Mouse (Mus musculus) gastrocnemius, adult 2 months (tissue): Measurements from ENCODE around the gene Ralgds. TPM values are rescaled to one million over a fixed set of nuclear protein-coding genes. Genes with fewer than 3 reads are reported as not detected.
A peak's percentile ranks its signal among the peaks of the same experiment; 100 is the strongest.

Experiments used
- DNase-seq: peaks from one replicate; pipeline ENCODE4 v3.0.0; 2022
- H3K27ac ChIP-seq: fragments of 200-600 bp; 2 replicates; pipeline ENCODE4 v1.8.1; 2022; ENCODE audit warnings: mild to moderate bottlenecking
- H3K4me3 ChIP-seq: fragments of 200-600 bp; 2 replicates; pipeline ENCODE4 v1.8.1; 2022; ENCODE audit warnings: mild to moderate bottlenecking, moderate library complexity
- CTCF ChIP-seq: fragments of 200-600 bp; IDR thresholded peaks from 2 replicates; pipeline ENCODE4 v1.8.1; 2022; ENCODE audit warnings: antibody characterized with exemption, mild to moderate bottlenecking, moderate library complexity
- intact Hi-C: fragments of 180-260 bp; cut with DNase I; formaldehyde crosslinking; loops from one replicate; pipeline ENCODE4 v1.15.1; 2025
- total RNA-seq, 2 experiments: library from RNA; stranded (reverse); gene quantifications; 2 replicates each; pipeline ENCODE4 v1.2.3; 2021

The Ralgds gene
- total RNA-seq, 2 experiments from 2014 or later, result 9.9 to 10.1 TPM

- Histone ChIP-seq H3K27ac (peak overlapping the region; percentile 88), H3K4me3 (peak overlapping the region; percentile 11; the same call in 1 of the 2 replicates)
- no peak; the same call in 1 of the 2 replicates for TF ChIP-seq CTCF
- intact Hi-C loops, result no loop called here
- DNase-seq, result no peak
Observed at GRCm38 (mm10) chr2:28525943-28526876, 13.3 kb downstream of the Ralgds start.

- Histone ChIP-seq H3K27ac (peak overlapping the region; percentile 84), H3K4me3 (peak overlapping the region; percentile 35)
- no peak for TF ChIP-seq CTCF
- DNase-seq, result peak; percentile 60
- intact Hi-C loops, result no loop called here
Observed at GRCm38 (mm10) chr2:28527436-28528353, 14.8 kb downstream of the Ralgds start.

GRCm38 (mm10) chr2:28528354-28528730 lies 15.4 kb downstream of the Ralgds start:
- intact Hi-C loops, result no loop called here

GRCm38 (mm10) chr2:28529856-28530255 lies 16.9 kb downstream of the Ralgds start:
- H3K4me3 ChIP-seq, result no peak overlapping the region
- no peak for TF ChIP-seq CTCF
- intact Hi-C loops, result no loop called here
- peak overlapping the region; percentile 84 for H3K27ac ChIP-seq
- no peak for DNase-seq

More at GRCm38 (mm10) chr2:28528354-28528730, 15.4 kb downstream of the Ralgds start:
- Histone ChIP-seq H3K27ac (peak overlapping the region; percentile 84), H3K4me3 (peak overlapping the region; percentile 35)
- TF ChIP-seq CTCF, result no peak
- DNase-seq, result peak; percentile 56

DNA sequence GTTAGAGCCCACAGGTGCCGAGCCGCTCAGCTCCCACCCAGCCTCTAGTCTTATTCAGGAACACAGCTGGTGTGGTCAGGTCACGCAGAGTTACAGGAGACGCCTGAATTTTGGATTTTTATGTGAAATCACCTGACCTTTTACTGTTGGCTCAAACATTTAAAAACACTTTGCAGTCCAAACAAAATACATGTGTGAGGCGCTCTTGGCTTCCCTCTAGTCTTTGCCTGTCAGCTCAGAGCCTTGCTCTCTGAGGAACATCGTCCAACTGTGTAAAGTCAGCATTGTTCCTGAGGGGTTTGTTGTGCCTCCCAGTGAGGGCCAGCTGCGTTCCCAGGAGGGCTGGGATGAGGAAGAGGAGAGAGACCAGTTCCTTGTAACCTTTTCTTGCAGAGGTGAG lies 17.4 kb downstream of the Ralgds start:
- Histone ChIP-seq H3K4me3 (no peak overlapping the region), H3K27ac (peak overlapping the region; percentile 84)
- TF ChIP-seq CTCF, result no peak
- DNase-seq, result no peak
- intact Hi-C loops, result no loop called here

DNA sequence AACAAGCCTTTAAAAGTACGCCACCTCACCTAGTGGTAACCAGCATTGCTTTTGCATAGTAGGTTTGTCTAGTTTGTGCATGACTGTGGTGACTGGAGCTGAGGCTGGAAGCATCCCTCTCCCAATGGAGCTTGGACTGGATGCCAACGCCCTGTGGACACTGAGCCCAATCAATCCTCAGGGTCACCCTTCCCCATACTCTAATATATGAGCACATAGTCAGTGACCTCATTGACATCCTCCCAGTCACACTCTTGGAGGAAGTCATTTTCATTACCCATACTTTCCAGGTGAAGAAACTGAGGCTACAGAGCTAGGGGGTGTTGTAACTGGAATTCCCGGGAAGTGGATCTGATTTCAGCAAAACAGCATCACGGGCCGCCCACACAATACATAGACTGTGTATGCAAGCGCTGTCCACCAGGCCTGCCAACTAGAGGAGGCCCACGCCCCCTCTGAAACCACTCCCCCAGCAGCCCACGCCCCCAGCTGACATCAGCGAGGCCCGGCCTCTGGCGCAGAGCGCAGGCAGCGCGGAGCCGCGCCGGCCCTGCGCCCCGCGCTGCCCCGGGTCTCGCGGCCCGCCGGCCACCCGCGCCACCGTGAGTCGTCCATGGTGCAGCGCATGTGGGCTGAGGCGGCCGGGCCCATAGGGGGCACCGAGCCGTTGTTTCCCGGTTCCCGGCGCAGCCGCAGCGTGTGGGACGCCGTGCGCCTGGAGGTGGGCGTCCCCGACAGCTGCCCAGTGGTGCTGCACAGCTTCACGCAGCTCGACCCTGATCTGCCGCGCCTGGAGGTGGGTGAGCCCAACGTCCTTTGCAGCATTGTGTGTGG lies 20.2 kb downstream of the Ralgds start:
- H3K27ac ChIP-seq, result peak overlapping the region; percentile 93
- H3K4me3 ChIP-seq, result peak overlapping the region; percentile 82
- intact Hi-C loops, result no loop called here
- TF ChIP-seq CTCF, result peak; percentile 26; the same call in 1 of the 2 replicates
- peak; percentile 94 for DNase-seq

DNA sequence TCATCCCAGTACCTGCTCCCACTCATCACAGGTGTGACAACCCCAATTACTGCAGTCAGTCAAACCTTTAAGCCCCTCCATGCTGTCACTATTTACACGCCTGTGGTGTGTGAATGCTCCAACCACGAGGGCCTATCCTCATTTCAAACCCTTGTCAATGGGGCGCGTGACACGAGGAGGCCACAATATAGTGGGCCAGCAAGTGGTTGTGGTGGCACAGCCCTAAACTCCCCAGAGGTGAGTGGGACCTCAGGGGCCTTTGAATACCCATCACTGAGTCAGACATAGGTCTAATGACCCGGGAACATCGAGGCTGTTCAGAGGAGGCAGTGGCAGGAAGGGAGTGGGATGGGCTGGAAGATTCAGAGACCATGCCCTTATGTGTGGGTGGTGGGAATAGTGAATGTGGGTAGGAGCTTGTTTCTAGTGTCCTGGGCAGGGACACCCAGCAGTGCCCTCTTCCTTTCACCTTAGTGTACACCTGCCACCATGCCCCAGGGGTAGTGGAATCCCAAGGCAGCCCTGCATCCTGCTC lies 21.0 kb downstream of the Ralgds start:
- peak overlapping the region; percentile 82 for H3K4me3 ChIP-seq
- intact Hi-C loops, result no loop called here

DNA sequence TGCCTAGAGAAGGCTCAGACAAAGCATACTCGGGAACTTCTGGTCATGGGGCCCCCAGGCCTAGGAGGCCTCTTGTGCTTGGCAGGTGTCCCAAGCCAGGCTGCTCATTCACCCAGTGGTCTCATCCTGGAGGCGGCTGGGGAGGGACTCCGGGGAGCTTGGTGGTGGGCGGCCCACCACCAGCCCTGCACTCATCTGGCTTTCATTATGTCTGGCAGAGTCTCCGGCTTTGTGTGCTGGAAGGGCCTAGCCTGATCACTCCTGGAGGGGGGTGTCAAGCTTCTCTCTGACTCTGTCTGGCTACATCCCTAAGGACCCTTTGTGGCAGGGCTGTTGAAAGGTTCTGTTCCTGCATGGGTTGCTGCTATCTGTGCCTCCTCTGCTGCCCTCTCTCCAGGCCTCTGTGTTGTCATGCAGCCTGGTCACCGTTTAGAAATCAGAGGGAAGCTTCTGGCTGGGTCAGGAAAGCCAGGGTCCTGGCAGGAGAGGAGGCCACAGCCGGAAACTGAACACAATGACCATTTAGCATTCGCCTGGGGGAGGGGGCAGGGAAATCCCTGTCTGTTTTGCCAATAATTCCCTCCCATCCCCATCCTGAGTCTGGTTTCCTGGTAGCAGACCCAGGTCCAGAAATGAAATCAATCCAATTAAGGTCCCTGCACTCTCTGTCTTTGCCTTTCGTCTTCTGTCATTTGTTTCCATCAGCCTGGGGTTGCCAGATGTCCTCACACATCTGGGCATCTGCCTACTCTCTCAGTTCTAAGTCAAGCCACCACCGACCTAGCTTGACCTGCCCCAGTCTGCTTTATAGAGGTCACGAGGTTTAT lies 21.7 kb downstream of the Ralgds start:
- no peak for TF ChIP-seq CTCF
- peak overlapping the region; percentile 93 for H3K27ac ChIP-seq
- no peak for DNase-seq
- intact Hi-C loops, result no loop called here
- H3K4me3 ChIP-seq, result peak overlapping the region; percentile 82

More for the DNA sequence above, 21.0 kb downstream of the Ralgds start:
- peak overlapping the region; percentile 93 for H3K27ac ChIP-seq
- DNase-seq, result no peak
- TF ChIP-seq CTCF, result no peak

- Histone ChIP-seq H3K4me3 (peak overlapping the region; percentile 82), H3K27ac (peak overlapping the region; percentile 93)
- no peak for DNase-seq
- intact Hi-C loops, result no loop called here
- no peak for TF ChIP-seq CTCF
Observed at GRCm38 (mm10) chr2:28535263-28535540, 22.3 kb downstream of the Ralgds start.

- no peak for TF ChIP-seq CTCF
- Histone ChIP-seq H3K27ac (peak overlapping the region; percentile 93), H3K4me3 (peak overlapping the region; percentile 82)
- DNase-seq, result peak; percentile 69
- intact Hi-C loops, result no loop called here
Observed at GRCm38 (mm10) chr2:28535650-28536049, 22.7 kb downstream of the Ralgds start.

DNA sequence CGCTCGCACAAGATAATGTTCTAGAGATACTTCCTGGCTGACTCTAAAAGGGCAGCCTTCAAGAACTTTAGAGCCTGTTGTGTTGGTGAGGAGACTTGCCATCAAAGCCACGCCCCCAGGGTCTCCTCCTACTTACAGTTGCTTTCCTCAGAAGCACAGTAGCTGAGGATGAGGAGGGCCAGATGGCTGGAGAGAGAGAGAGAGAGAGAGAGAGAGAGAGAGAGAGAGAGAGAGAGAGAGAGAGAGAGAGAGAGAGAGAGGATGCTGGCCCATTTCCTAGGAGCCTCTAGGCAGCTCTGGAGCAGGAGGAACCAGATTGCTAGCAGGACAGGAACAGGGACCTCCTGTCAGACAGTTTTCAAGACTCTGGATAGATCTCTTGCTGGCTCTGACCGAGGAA lies 23.2 kb downstream of the Ralgds start:
- intact Hi-C loops, result no loop called here
- Histone ChIP-seq H3K27ac (peak overlapping the region; percentile 93), H3K4me3 (peak overlapping the region; percentile 13)
- no peak for TF ChIP-seq CTCF
- no peak for DNase-seq
